ENCODE assay signal across 30 mouse cellular contexts in genomic region chr4:106830545-106831112, GRCm38 (mm10). TPM values are rescaled to one million over a fixed set of nuclear protein-coding genes. Genes with fewer than 3 reads are reported as not detected.
DNase-seq lines count a peak whose midpoint lies in the region; ATAC-seq and TF ChIP-seq lines count a peak whose summit lies in the region.
"Had no signal": no experiment of that assay in that cellular context is flagged by ENCODE, and none has a peak within 500 bp of the region (broad histone marks: within the 10 kb centered on the region; RNA-seq: fewer than 3 reads in every experiment).

No protein-coding gene starts in this region.

- H3K4me1 ChIP-seq in embryonic facial prominence, embryonic 10.5 days: peaks cover 46% of the 10 kb centered on the region
- peaks cover 56% of the 10 kb centered on the region for H3K4me1 ChIP-seq in liver, embryonic 12.5 days
- H3K4me1 ChIP-seq in stomach, postnatal 0 days (replicated peaks; ENCODE audit: control insufficient read depth, insufficient read depth): peaks cover 9% of the 10 kb centered on the region; the same call in 1 of the 2 replicates

- no peak overlapping the region for H3K4me3 ChIP-seq in embryonic facial prominence, embryonic 10.5 days
- H3K4me3 ChIP-seq in liver, embryonic 12.5 days: no peak overlapping the region
- no peak overlapping the region for H3K4me3 ChIP-seq in stomach, postnatal 0 days (ENCODE audit: low read depth, low read length)
- H3K4me3 ChIP-seq: embryonic facial prominence, embryonic 15.5 days; heart, embryonic 15.5 days; hindbrain, embryonic 15.5 days; layer of hippocampus, adult 2 months; limb, embryonic 15.5 days; midbrain, embryonic 10.5 days; neural tube, embryonic 15.5 days had no signal

- H3K4me2 ChIP-seq in liver, embryonic 12.5 days: peak overlapping the region; percentile 13
- H3K4me2 ChIP-seq in stomach, postnatal 0 days (replicated peaks; ENCODE audit: low read depth): no peak overlapping the region
- H3K4me2 ChIP-seq: embryonic facial prominence, embryonic 15.5 days; heart, embryonic 15.5 days; hindbrain, embryonic 15.5 days; limb, embryonic 15.5 days; neural tube, embryonic 15.5 days had no signal

- no peak for TF ChIP-seq EP300 in stomach, postnatal 0 days (optimal IDR thresholded peaks at IDR 0.05)

- intact Hi-C loops in left cerebral cortex, postnatal 36 days (cut with DNase I): loop anchor here (10.0 kb wide), 1 partner anchor 216 kb away; the partner anchor contains the start of gene Lexm

- no peaks in the 10 kb centered on the region for H3K36me3 ChIP-seq in embryonic facial prominence, embryonic 10.5 days (replicated peaks)
- H3K36me3 ChIP-seq in liver, embryonic 12.5 days: no peaks in the 10 kb centered on the region
- no peaks in the 10 kb centered on the region for H3K36me3 ChIP-seq in stomach, postnatal 0 days (ENCODE audit: control insufficient read depth, insufficient read depth, low read length)
- H3K36me3 ChIP-seq: embryonic facial prominence, embryonic 15.5 days; heart, embryonic 15.5 days; hindbrain, embryonic 15.5 days; limb, embryonic 15.5 days; midbrain, embryonic 10.5 days; neural tube, embryonic 15.5 days had no signal

- H3K27me3 ChIP-seq in embryonic facial prominence, embryonic 10.5 days (replicated peaks; ENCODE audit: low read depth, poor library complexity, severe bottlenecking): peaks cover 40% of the 10 kb centered on the region
- H3K27me3 ChIP-seq in liver, embryonic 12.5 days (replicated peaks): peaks cover 36% of the 10 kb centered on the region
- no peaks in the 10 kb centered on the region for H3K27me3 ChIP-seq in stomach, postnatal 0 days (ENCODE audit: control insufficient read depth, insufficient read depth, low read length)
- H3K27me3 ChIP-seq: embryonic facial prominence, embryonic 15.5 days; heart, embryonic 15.5 days; hindbrain, embryonic 15.5 days; limb, embryonic 15.5 days; neural tube, embryonic 15.5 days had no signal

- H3K27ac ChIP-seq in embryonic facial prominence, embryonic 10.5 days (replicated peaks): 0 out of 2 replicates have a peak overlapping the region, but pooled peaks have one; percentile 24
- peak overlapping the region; percentile 3; the same call in 1 of the 2 replicates for H3K27ac ChIP-seq in liver, embryonic 12.5 days
- H3K27ac ChIP-seq in stomach, postnatal 0 days (replicated peaks): no peak overlapping the region
- H3K27ac ChIP-seq: embryonic facial prominence, embryonic 15.5 days; heart, embryonic 15.5 days; hindbrain, embryonic 15.5 days; layer of hippocampus, adult 2 months; limb, embryonic 15.5 days; macrophage; midbrain, embryonic 10.5 days; neural tube, embryonic 15.5 days had no signal

- TF ChIP-seq CTCF in stomach, postnatal 0 days (IDR thresholded peaks at IDR 0.05; ENCODE audit: low read depth): no peak

- WGBS in embryonic facial prominence, embryonic 10.5 days: 57% methylated on average over 6 of the region's 6 CpGs
- WGBS in liver, embryonic 12.5 days (ENCODE audit: insufficient replicate concordance): 18% methylated on average over 6 of the region's 6 CpGs
- 54% methylated on average over 6 of the region's 6 CpGs for WGBS in stomach, postnatal 0 days

- DNase-seq in thymus, postnatal 0 days (ENCODE audit: low spot score): peak; percentile 26
- DNase-seq in thymus, adult 18-20 months: no peak
- DNase-seq in embryonic facial prominence, embryonic 10.5 days (ENCODE audit: low spot score): no peak
- no peak for DNase-seq in stomach, postnatal 0 days (ENCODE audit: low spot score)
- no peak for DNase-seq in T-cell, adult 2 months (ENCODE audit: low spot score)
- DNase-seq in frontal cortex, postnatal 14 days (ENCODE audit: low spot score in 2 of 2): no peak
- no peak for DNase-seq in left cerebral cortex, postnatal 36 days (ENCODE audit: low spot score in 2 of 2)
- DNase-seq: adrenal gland, postnatal 10 days; B cell, adult 2 months; cerebellum, adult 2 months; cerebellum, postnatal 36 days; gastrocnemius, postnatal 25 days; heart, postnatal 4 days; kidney, adult 9 months; kidney, postnatal 25 days; layer of hippocampus, postnatal 36 days; right cerebral cortex, adult 18-20 months had no signal

- peak; percentile 21; the same call in 1 of the 2 replicates for ATAC-seq in liver, embryonic 12.5 days
- peak; percentile 25; the same call in 1 of the 2 replicates for ATAC-seq in stomach, postnatal 0 days (ENCODE audit: low FRiP score, low TSS enrichment)
- ATAC-seq: activated CD4-positive, CD25-positive, alpha-beta regulatory T cell, adult 4 months; forebrain, embryonic 16.5 days; intestine, embryonic 16.5 days; lung, postnatal 0 days had no signal

- no peaks in the 10 kb centered on the region for H3K9me3 ChIP-seq in embryonic facial prominence, embryonic 10.5 days
- no peaks in the 10 kb centered on the region for H3K9me3 ChIP-seq in liver, embryonic 12.5 days (replicated peaks)
- H3K9me3 ChIP-seq in stomach, postnatal 0 days (ENCODE audit: control insufficient read depth, low read length): no peaks in the 10 kb centered on the region
- H3K9me3 ChIP-seq: embryonic facial prominence, embryonic 15.5 days; heart, embryonic 15.5 days; hindbrain, embryonic 15.5 days; limb, embryonic 15.5 days; midbrain, embryonic 10.5 days; neural tube, embryonic 15.5 days had no signal

- no peak overlapping the region for H3K9ac ChIP-seq in liver, embryonic 12.5 days
- no peak overlapping the region for H3K9ac ChIP-seq in stomach, postnatal 0 days (ENCODE audit: low read length)
- H3K9ac ChIP-seq: embryonic facial prominence, embryonic 15.5 days; heart, embryonic 15.5 days; hindbrain, embryonic 15.5 days; limb, embryonic 15.5 days; neural tube, embryonic 15.5 days had no signal

RNA-seq across cellular contexts. Expression of gene Acot11, which starts 25.8 kb away (rescaled TPM):
- 0.78 and 0.88 TPM in 2 replicates for polyA plus RNA-seq in thymus, postnatal 0 days (2015; fragmentation: Nextera tagmentation; extraction: Ambion mirVana)
- polyA plus RNA-seq in embryonic facial prominence, embryonic 10.5 days (2016; fragmentation: Nextera tagmentation; extraction: Ambion mirVana): 1.6 and 2.1 TPM in 2 replicates
- 7.5 and 7.6 TPM in 2 replicates for polyA plus RNA-seq in liver, embryonic 12.5 days (2016; fragmentation: Nextera tagmentation; extraction: Ambion mirVana)
- polyA plus RNA-seq in stomach, postnatal 0 days (2015; fragmentation: Nextera tagmentation; extraction: Ambion mirVana): 2.8 and 3.1 TPM in 2 replicates
- 10 to 100 TPM; 43.0 to 51.2 TPM for total RNA-seq in left cerebral cortex, postnatal 36 days (2021)
